Mouse (Mus musculus) lung, postnatal 0 days (tissue): Measurements from ENCODE around the gene Foxj1. TPM values are rescaled to one million over a fixed set of nuclear protein-coding genes. Genes with fewer than 3 reads are reported as not detected.

ENCODE experiments used
- ATAC-seq: fragments of 200-750 bp; cut with Nextera tagmentation; 2 replicates; pipeline ENCODE4 v1.8.0; 2017; ENCODE audit warnings: moderate library complexity
- DNase-seq: peaks from one replicate; pipeline ENCODE4 v3.0.0-alpha.2; 2016; ENCODE audit warnings: low spot score
- H3K27ac ChIP-seq: fragments of 300-500 bp; sonication (generic); 2 replicates; pipeline ENCODE4 v1.5.1; 2014; ENCODE audit warnings: antibody characterized with exemption, mild to moderate bottlenecking, low read length, mixed read lengths
- H3K27me3 ChIP-seq: fragments of 300-500 bp; sonication (generic); replicated peaks from 2 replicates; pipeline ENCODE4 v1.6.1; 2014; ENCODE audit warnings: low read length, mixed read lengths; ENCODE audit not compliant: insufficient read depth
- H3K36me3 ChIP-seq: fragments of 300-500 bp; sonication (generic); 2 replicates; pipeline ENCODE4 v1.6.1; 2014; ENCODE audit warnings: low read length, mixed read lengths; ENCODE audit not compliant: insufficient read depth
- H3K4me1 ChIP-seq: fragments of 300-500 bp; sonication (generic); 2 replicates; pipeline ENCODE4 v1.6.1; 2014; ENCODE audit warnings: antibody characterized with exemption, low read depth, low read length, mixed read lengths; ENCODE audit not compliant: insufficient read depth
- H3K4me2 ChIP-seq: fragments of 300-500 bp; sonication (generic); replicated peaks from 2 replicates; pipeline ENCODE4 v1.6.1; 2014; ENCODE audit warnings: low read depth, mild to moderate bottlenecking, low read length, moderate library complexity, mixed read lengths
- H3K4me3 ChIP-seq: fragments of 300-500 bp; sonication (generic); 2 replicates; pipeline ENCODE4 v1.5.1; 2014; ENCODE audit warnings: low read depth, low read length
- H3K9ac ChIP-seq: fragments of 300-500 bp; sonication (generic); replicated peaks from 2 replicates; pipeline ENCODE4 v1.6.1; 2014; ENCODE audit warnings: low read depth, mild to moderate bottlenecking
- H3K9me3 ChIP-seq: fragments of 300-500 bp; sonication (generic); 2 replicates; pipeline ENCODE4 v1.6.1; 2016; ENCODE audit warnings: low read length, mixed read lengths
- CTCF ChIP-seq: IDR thresholded peaks from 2 replicates; pipeline ENCODE4 v1.5.1; 2016; ENCODE audit warnings: antibody characterized with exemption, mild to moderate bottlenecking
- EP300 ChIP-seq: IDR thresholded peaks from 2 replicates; pipeline ENCODE4 v1.6.1; 2016; ENCODE audit warnings: antibody characterized with exemption, mild to moderate bottlenecking, control low read depth
- WGBS: fragments of 180-500 bp; shearing (Covaris S2); extraction: QIAGEN DNeasy Blood & Tissue Kit; methylation state at CpG from one replicate; pipeline ENCODE4 v1.1.7; 2014; 5-methylcytosine and 5-hydroxymethylcytosine counted together
- polyA plus RNA-seq: library from polyadenylated mRNA; unstranded; fragments of >200 nt; fragmentation: Nextera tagmentation; extraction: Ambion mirVana; gene quantifications from 2 replicates; pipeline ENCODE4 v1.2.1, GENCODE M21; 2015

Foxj1 gene
- polyA plus RNA-seq, 1 experiment from 2014 or later, result 39.8 TPM

GRCm38 (mm10) chr11:116281671-116282070 is 53.5 kb downstream of the Foxj1 start:
- Histone ChIP-seq H3K4me1 (peaks cover 5% of the 10 kb centered on the region; the same call in 1 of the 2 replicates), H3K9ac (0 out of 2 replicates have a peak overlapping the region, but pooled peaks have one; percentile 6), H3K27ac (no peak overlapping the region), H3K27me3 (peaks cover 35% of the 10 kb centered on the region), H3K4me2 (peak overlapping the region; percentile 37), H3K9me3 (no peaks in the 10 kb centered on the region), H3K4me3 (peak overlapping the region; percentile 12; the same call in 1 of the 2 replicates), H3K36me3 (no peaks in the 10 kb centered on the region)
- DNase-seq, result no peak
- WGBS, result 2% methylated on average over 18 of the region's 18 CpGs
- TF ChIP-seq CTCF (no peak), EP300 (no peak)
- ATAC-seq, result no peak

- Histone ChIP-seq H3K4me2 (peak within 1 kb of the TSS; percentile 37), H3K4me3 (peak within 1 kb of the TSS; percentile 12; the same call in 1 of the 2 replicates), H3K27me3 (peaks cover 35% of the 10 kb centered on the region), H3K9me3 (no peaks in the 10 kb centered on the region), H3K4me1 (peaks cover 5% of the 10 kb centered on the region; the same call in 1 of the 2 replicates), H3K36me3 (no peaks in the 10 kb centered on the region), H3K9ac (0 out of 2 replicates have a peak within 1 kb of the TSS, but pooled peaks have one; percentile 6), H3K27ac (no peak within 1 kb of the TSS)
- TF ChIP-seq EP300 (no peak), CTCF (peak; percentile 29)
- no peak for ATAC-seq
- WGBS, result 9% methylated on average over 48 of the region's 48 CpGs
- no peak for DNase-seq
These were observed 54.2 kb downstream of the Foxj1 start, which contains the start of gene Galr2 for GRCm38 (mm10) chr11:116280751-116281663. Gene Galr2 (plus strand): TSS chr11:116280939.

Other genes starting within 250 kb of the Foxj1 start
- 84.8 and 108 TPM in 2 replicates for gene Wbp2, start 248.4 kb downstream of the Foxj1 start, polyA plus RNA-seq
- gene Trim47, start 208.2 kb downstream of the Foxj1 start, polyA plus RNA-seq, result 26.3 and 28.8 TPM in 2 replicates
- gene Trim65, start 204.3 kb downstream of the Foxj1 start, polyA plus RNA-seq, result 3.9 TPM in 2 replicates
- 44.1 and 45.9 TPM in 2 replicates for gene Mrpl38, start 196.5 kb downstream of the Foxj1 start, polyA plus RNA-seq
- 11.9 and 16.6 TPM in 2 replicates for gene Fbf1, start 167.2 kb downstream of the Foxj1 start, polyA plus RNA-seq
- 74.7 and 79.0 TPM in 2 replicates for gene Ten1, start 136.5 kb downstream of the Foxj1 start, polyA plus RNA-seq
- 31.7 and 33.5 TPM in 2 replicates for gene Acox1, start 136.4 kb downstream of the Foxj1 start, polyA plus RNA-seq
- 2.9 and 4.2 TPM in 2 replicates for gene Evpl, start 97.3 kb downstream of the Foxj1 start, polyA plus RNA-seq
- gene Srp68, start 61.2 kb downstream of the Foxj1 start, polyA plus RNA-seq, result 43.0 and 47.4 TPM in 2 replicates
- 0.11 TPM in 1 of 2 replicates, not detected in the other for gene Galr2, start 54.5 kb downstream of the Foxj1 start, polyA plus RNA-seq
- gene Exoc7, start 28.2 kb downstream of the Foxj1 start, polyA plus RNA-seq, result 41.3 and 41.9 TPM in 2 replicates
- 1.4 and 1.8 TPM in 2 replicates for gene Rnf157, start 77.6 kb upstream of the Foxj1 start, polyA plus RNA-seq
- 50.4 and 56.6 TPM in 2 replicates for gene Ubald2, start 98.7 kb upstream of the Foxj1 start, polyA plus RNA-seq
- gene Qrich2, start 130.8 kb upstream of the Foxj1 start, polyA plus RNA-seq, result 0.05 and 0.06 TPM in 2 replicates
- 89.5 and 97.7 TPM in 2 replicates for gene Prpsap1, start 158.8 kb upstream of the Foxj1 start, polyA plus RNA-seq
- 38.6 and 56.3 TPM in 2 replicates for gene Sphk1, start 195.5 kb upstream of the Foxj1 start, polyA plus RNA-seq
- gene Ube2o, start 246.0 kb upstream of the Foxj1 start, polyA plus RNA-seq, result 9.1 and 9.8 TPM in 2 replicates